Mouse (Mus musculus): ENCODE results near the gene Krtap13-1. TPM values are rescaled to one million over a fixed set of nuclear protein-coding genes. Genes with fewer than 3 reads are reported as not detected.

The Krtap13-1 gene
- not detected in 2 replicates for polyA plus RNA-seq (2016; fragmentation: Nextera tagmentation; extraction: Ambion mirVana)

DNA sequence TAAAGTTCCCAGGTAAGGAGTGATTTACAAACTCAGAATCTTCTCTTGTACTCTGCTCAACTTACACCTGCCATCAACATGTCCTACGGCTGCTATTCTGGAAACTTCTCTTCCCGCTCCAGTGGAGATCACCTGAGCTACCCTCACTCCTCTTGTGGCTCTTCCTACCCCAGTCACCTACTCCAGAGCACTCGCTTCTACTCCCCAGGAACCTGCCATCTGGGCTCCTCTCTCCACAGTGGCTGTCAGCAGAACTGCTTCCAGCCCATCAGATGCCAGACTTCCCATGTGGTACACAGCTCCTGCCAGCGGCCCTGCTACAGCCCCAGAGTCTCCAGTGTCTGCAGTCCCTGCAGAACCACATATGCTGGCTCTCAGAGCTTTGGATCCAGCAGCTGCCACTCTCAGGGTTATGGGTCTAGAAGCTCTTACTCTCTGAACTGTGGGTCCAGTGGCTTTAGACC, at the start of gene Krtap13-1:
Krtap13-1 (plus strand) TSS at position 51 of the 464 bp plus-strand sequence.
- no peak within 1 kb of the TSS for H3K9ac ChIP-seq
- 77% methylated on average over 4 of the region's 4 CpGs for WGBS
- H3K27ac ChIP-seq, result no peak within 1 kb of the TSS
- H3K4me2 ChIP-seq (replicated peaks), result no peak within 1 kb of the TSS
- no peaks in the 10 kb centered on the region for H3K9me3 ChIP-seq
- no peak for ATAC-seq (ENCODE audit: insufficient number of reproducible peaks, insufficient read depth, low FRiP score, low TSS enrichment)
- H3K27me3 ChIP-seq, result no peaks in the 10 kb centered on the region
- no peaks in the 10 kb centered on the region for H3K4me1 ChIP-seq
- no peak within 1 kb of the TSS for H3K4me3 ChIP-seq
- H3K36me3 ChIP-seq, result no peaks in the 10 kb centered on the region

GRCm38 (mm10) chr16:88679099-88679498, 49.6 kb upstream of the Krtap13-1 start:
- Histone ChIP-seq H3K9ac (no peak overlapping the region), H3K4me3 (no peak overlapping the region), H3K4me2 (replicated peaks) (no peak overlapping the region), H3K27me3 (no peaks in the 10 kb centered on the region), H3K4me1 (no peaks in the 10 kb centered on the region), H3K36me3 (no peaks in the 10 kb centered on the region), H3K9me3 (no peaks in the 10 kb centered on the region), H3K27ac (no peak overlapping the region)
- WGBS, result 82% methylated on average over 6 of the region's 6 CpGs
- ATAC-seq (ENCODE audit: insufficient number of reproducible peaks, insufficient read depth, low FRiP score, low TSS enrichment), result no peak

GRCm38 (mm10) chr16:88681282-88681681, 47.4 kb upstream of the Krtap13-1 start:
- 60% methylated on average over 2 of the region's 2 CpGs for WGBS
- H3K36me3 ChIP-seq, result no peaks in the 10 kb centered on the region
- no peak overlapping the region for H3K27ac ChIP-seq
- H3K9ac ChIP-seq, result no peak overlapping the region
- no peak overlapping the region for H3K4me3 ChIP-seq
- no peaks in the 10 kb centered on the region for H3K4me1 ChIP-seq
- no peaks in the 10 kb centered on the region for H3K9me3 ChIP-seq
- no peaks in the 10 kb centered on the region for H3K27me3 ChIP-seq
- ATAC-seq (ENCODE audit: insufficient number of reproducible peaks, insufficient read depth, low FRiP score, low TSS enrichment), result no peak
- H3K4me2 ChIP-seq (replicated peaks), result no peak overlapping the region

DNA sequence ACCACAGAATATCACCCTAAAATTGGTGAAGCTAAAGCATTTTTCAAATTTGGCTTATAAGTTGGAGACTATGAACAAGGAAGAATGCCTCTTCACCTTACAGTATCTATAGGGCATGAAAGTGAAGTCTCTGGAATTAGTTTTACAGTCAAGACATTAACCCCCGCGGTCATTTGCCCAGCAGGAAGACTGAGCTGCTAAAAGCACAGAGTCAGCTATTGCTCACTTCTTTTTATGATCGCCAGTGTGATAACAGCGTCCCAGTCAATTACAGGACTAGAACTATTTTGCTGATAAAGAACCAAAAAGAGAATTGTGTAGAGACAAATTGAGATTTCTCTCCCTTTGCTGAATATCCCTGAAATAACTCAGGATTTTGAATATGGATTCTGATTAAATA, 32.4 kb upstream of the Krtap13-1 start:
- H3K36me3 ChIP-seq, result no peaks in the 10 kb centered on the region
- no peak overlapping the region for H3K4me3 ChIP-seq
- no peak overlapping the region for H3K9ac ChIP-seq
- H3K27me3 ChIP-seq, result no peaks in the 10 kb centered on the region
- no peaks in the 10 kb centered on the region for H3K9me3 ChIP-seq
- H3K27ac ChIP-seq, result no peak overlapping the region
- WGBS, result 76% methylated on average over 4 of the region's 4 CpGs
- H3K4me1 ChIP-seq, result no peaks in the 10 kb centered on the region
- ATAC-seq (ENCODE audit: insufficient number of reproducible peaks, insufficient read depth, low FRiP score, low TSS enrichment), result no peak
- H3K4me2 ChIP-seq (replicated peaks), result no peak overlapping the region

GRCm38 (mm10) chr16:88701072-88701864, 27.4 kb upstream of the Krtap13-1 start:
- H3K27ac ChIP-seq, result no peak overlapping the region
- no peak overlapping the region for H3K9ac ChIP-seq
- ATAC-seq (ENCODE audit: insufficient number of reproducible peaks, insufficient read depth, low FRiP score, low TSS enrichment), result 0 out of 2 replicates have a peak, but pooled peaks have one; percentile 64
- H3K4me2 ChIP-seq (replicated peaks), result no peak overlapping the region
- H3K4me1 ChIP-seq, result no peaks in the 10 kb centered on the region
- no peaks in the 10 kb centered on the region for H3K27me3 ChIP-seq
- WGBS, result 24% methylated on average over 4 of the region's 4 CpGs
- H3K36me3 ChIP-seq, result no peaks in the 10 kb centered on the region
- no peaks in the 10 kb centered on the region for H3K9me3 ChIP-seq
- no peak overlapping the region for H3K4me3 ChIP-seq

DNA sequence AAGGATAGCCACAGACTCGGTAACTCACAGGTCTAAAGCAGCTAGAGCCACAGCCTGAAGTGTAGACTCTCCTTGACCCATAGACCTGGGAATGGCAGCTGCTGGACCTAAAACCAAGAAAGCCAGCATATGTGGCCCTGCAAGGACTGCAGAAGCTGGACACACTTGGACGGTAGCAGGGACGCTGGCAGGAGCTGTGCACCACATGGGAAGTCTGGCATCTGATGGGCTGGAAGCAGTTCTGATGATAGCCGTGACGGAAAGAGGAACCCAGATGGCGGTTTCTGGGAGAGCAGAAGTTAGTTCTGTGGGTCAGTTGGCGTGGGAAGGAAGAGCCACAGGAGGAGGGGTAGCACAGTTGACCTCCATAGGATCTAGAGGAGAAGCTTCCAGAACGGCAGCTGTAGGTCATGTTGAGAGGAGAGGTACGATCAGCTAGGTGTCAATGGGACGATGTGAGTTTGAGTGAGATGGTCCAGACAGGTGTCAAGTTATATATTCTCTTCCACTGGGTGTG, 21.1 kb upstream of the Krtap13-1 start, which contains the start of gene 2310061N02Rik:
2310061N02Rik (minus strand) TSS at position 467 of the 517 bp plus-strand sequence.
- no peaks in the 10 kb centered on the region for H3K9me3 ChIP-seq
- H3K4me1 ChIP-seq, result no peaks in the 10 kb centered on the region
- H3K4me2 ChIP-seq (replicated peaks), result no peak within 1 kb of the TSS
- H3K36me3 ChIP-seq, result no peaks in the 10 kb centered on the region
- H3K27me3 ChIP-seq, result no peaks in the 10 kb centered on the region
- H3K4me3 ChIP-seq, result no peak within 1 kb of the TSS
- H3K9ac ChIP-seq, result no peak within 1 kb of the TSS
- WGBS, result 91% methylated on average over 10 of the region's 10 CpGs
- ATAC-seq (ENCODE audit: insufficient number of reproducible peaks, insufficient read depth, low FRiP score, low TSS enrichment), result no peak
- no peak within 1 kb of the TSS for H3K27ac ChIP-seq

DNA sequence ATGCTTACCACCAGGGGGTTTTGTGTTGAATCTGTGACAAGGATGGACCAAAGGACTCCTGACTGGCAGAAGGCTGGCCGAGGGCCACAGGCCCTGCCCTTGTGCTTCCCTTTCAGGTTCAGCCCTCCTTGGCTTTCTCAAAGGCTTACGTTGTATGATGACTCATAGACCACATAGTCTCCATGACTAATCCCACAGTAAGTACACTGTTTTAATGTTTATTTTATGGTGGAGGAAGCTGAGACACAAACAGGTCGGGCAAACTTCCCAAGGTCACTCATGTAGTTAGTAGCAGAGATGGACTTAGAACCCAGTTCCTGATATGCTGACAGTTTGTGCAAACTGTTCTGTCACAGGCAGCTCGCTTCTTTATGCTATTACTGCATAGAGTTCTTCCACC, 17.9 kb upstream of the Krtap13-1 start:
- Histone ChIP-seq H3K4me3 (no peak overlapping the region), H3K9me3 (no peaks in the 10 kb centered on the region), H3K9ac (no peak overlapping the region), H3K27ac (no peak overlapping the region), H3K36me3 (no peaks in the 10 kb centered on the region), H3K4me1 (no peaks in the 10 kb centered on the region), H3K27me3 (no peaks in the 10 kb centered on the region), H3K4me2 (replicated peaks) (no peak overlapping the region)
- no peak for ATAC-seq (ENCODE audit: insufficient number of reproducible peaks, insufficient read depth, low FRiP score, low TSS enrichment)
- WGBS, result 73% methylated on average over 4 of the region's 4 CpGs

DNA sequence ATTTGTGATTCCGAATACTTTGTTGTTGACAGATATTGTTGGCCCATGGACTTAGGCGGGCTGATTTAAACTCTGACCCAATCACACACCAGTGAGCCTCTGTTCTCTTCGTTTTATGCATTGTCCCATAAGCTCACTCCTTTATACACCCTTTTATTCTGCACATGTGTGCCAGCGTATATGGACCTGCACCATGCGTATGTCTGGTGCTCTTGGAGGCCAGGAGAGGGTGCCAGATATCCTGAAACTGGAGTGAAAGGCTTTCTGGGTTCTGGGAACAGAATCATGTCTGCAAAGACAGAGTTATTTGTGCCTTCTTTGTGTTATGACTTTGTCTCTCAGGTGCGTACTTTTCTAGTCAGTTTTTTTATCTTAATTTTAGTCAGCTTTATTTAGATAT, 17.4 kb upstream of the Krtap13-1 start:
- no peak overlapping the region for H3K27ac ChIP-seq
- H3K9ac ChIP-seq, result no peak overlapping the region
- ATAC-seq (ENCODE audit: insufficient number of reproducible peaks, insufficient read depth, low FRiP score, low TSS enrichment), result no peak

GRCm38 (mm10) chr16:88716549-88716948, 12.1 kb upstream of the Krtap13-1 start:
- Histone ChIP-seq H3K9ac (no peak overlapping the region), H3K9me3 (no peaks in the 10 kb centered on the region), H3K27ac (no peak overlapping the region), H3K4me3 (no peak overlapping the region), H3K4me1 (no peaks in the 10 kb centered on the region), H3K36me3 (no peaks in the 10 kb centered on the region), H3K4me2 (replicated peaks) (no peak overlapping the region), H3K27me3 (no peaks in the 10 kb centered on the region)
- ATAC-seq (ENCODE audit: insufficient number of reproducible peaks, insufficient read depth, low FRiP score, low TSS enrichment), result no peak

More for the DNA sequence above, 17.4 kb upstream of the Krtap13-1 start:
- Histone ChIP-seq H3K4me2 (replicated peaks) (no peak overlapping the region), H3K36me3 (no peaks in the 10 kb centered on the region), H3K4me3 (no peak overlapping the region), H3K9me3 (no peaks in the 10 kb centered on the region), H3K27me3 (no peaks in the 10 kb centered on the region), H3K4me1 (no peaks in the 10 kb centered on the region)
- 86% methylated on average over 6 of the region's 6 CpGs for WGBS

- no peak for ATAC-seq (ENCODE audit: insufficient number of reproducible peaks, insufficient read depth, low FRiP score, low TSS enrichment)
- Histone ChIP-seq H3K27ac (no peak overlapping the region), H3K4me2 (replicated peaks) (no peak overlapping the region), H3K27me3 (no peaks in the 10 kb centered on the region), H3K9ac (no peak overlapping the region), H3K4me1 (no peaks in the 10 kb centered on the region), H3K4me3 (no peak overlapping the region), H3K36me3 (no peaks in the 10 kb centered on the region), H3K9me3 (no peaks in the 10 kb centered on the region)
- WGBS, result 19% methylated on average over 1 of the region's 1 CpGs
Measured at GRCm38 (mm10) chr16:88720031-88720430, 8.6 kb upstream of the Krtap13-1 start.

DNA sequence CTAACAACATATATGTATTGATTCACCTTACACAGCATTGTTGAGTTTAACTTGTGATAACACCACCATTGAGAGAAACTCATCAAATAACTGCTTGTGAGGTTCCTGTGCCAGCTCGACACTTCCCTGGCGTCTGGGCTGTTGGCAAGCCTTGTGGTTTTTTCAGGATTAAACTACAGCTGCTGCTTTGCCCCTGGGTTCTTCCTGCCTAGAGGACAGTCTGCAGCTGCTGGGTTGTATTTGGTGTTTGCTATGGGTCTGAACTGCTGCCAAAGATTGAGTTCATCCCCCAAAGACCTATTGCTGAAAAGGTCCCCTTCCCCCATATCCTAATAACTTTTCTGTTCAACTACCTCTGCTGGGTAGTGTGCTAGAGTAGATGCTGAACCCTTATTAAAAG, 6.7 kb downstream of the Krtap13-1 start:
- H3K9ac ChIP-seq, result no peak overlapping the region
- H3K9me3 ChIP-seq, result no peaks in the 10 kb centered on the region
- H3K27me3 ChIP-seq, result no peaks in the 10 kb centered on the region
- no peak overlapping the region for H3K4me2 ChIP-seq (replicated peaks)
- no peak overlapping the region for H3K4me3 ChIP-seq
- WGBS, result 68% methylated on average over 2 of the region's 2 CpGs
- no peak overlapping the region for H3K27ac ChIP-seq
- H3K36me3 ChIP-seq, result no peaks in the 10 kb centered on the region
- no peaks in the 10 kb centered on the region for H3K4me1 ChIP-seq
- no peak for ATAC-seq (ENCODE audit: insufficient number of reproducible peaks, insufficient read depth, low FRiP score, low TSS enrichment)

- WGBS, result 83% methylated on average over 4 of the region's 4 CpGs
- no peak for ATAC-seq (ENCODE audit: insufficient number of reproducible peaks, insufficient read depth, low FRiP score, low TSS enrichment)
- Histone ChIP-seq H3K27me3 (no peaks in the 10 kb centered on the region), H3K4me3 (no peak overlapping the region), H3K4me2 (replicated peaks) (no peak overlapping the region), H3K9ac (no peak overlapping the region), H3K36me3 (no peaks in the 10 kb centered on the region), H3K4me1 (no peaks in the 10 kb centered on the region), H3K9me3 (no peaks in the 10 kb centered on the region), H3K27ac (no peak overlapping the region)
Measured at GRCm38 (mm10) chr16:88744750-88745340, 16.2 kb downstream of the Krtap13-1 start.
